Mouse (Mus musculus) retina, postnatal 7 days (tissue): Measurements from ENCODE around the gene Pigk.

Experiments
- DNase-seq: peaks from one replicate; pipeline ENCODE4 v3.0.0-alpha.2; 2012; ENCODE audit warnings: low read depth, low spot score

Gene Pigk

DNA sequence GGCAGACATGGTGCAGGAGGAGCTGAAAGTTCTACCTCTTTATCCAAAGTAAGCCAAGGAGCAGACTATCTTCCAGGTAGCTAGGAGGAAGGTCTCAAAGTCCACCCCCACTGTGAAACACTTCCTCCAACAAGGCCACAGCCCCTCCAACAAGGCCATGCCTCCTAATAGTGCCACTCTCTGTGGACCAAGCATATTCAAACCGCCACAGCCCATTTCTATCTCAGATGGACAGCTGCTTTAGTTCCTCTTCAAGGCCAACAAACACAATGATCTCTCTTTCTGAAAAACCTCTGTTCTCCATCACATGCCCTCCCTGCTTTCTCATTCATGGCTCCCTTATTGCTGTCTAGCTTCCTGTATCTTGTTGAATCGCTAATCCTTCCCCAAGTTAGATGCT, 218.6 kb downstream of the Pigk start:
- no peak for DNase-seq

- DNase-seq, result no peak
These were observed 219.8 kb downstream of the Pigk start for GRCm38 (mm10) chr3:152933737-152934136.

- DNase-seq, result no peak
These were observed 222.4 kb downstream of the Pigk start for GRCm38 (mm10) chr3:152936313-152936712.

GRCm38 (mm10) chr3:152941671-152942070, 227.8 kb downstream of the Pigk start:
- DNase-seq, result no peak

GRCm38 (mm10) chr3:152942985-152943384, 229.1 kb downstream of the Pigk start:
- no peak for DNase-seq

GRCm38 (mm10) chr3:152944766-152945165, 230.9 kb downstream of the Pigk start:
- no peak for DNase-seq

- DNase-seq, result no peak
These were observed 233.2 kb downstream of the Pigk start for GRCm38 (mm10) chr3:152947031-152947640.

GRCm38 (mm10) chr3:152948556-152948955, 234.7 kb downstream of the Pigk start:
- no peak for DNase-seq

DNA sequence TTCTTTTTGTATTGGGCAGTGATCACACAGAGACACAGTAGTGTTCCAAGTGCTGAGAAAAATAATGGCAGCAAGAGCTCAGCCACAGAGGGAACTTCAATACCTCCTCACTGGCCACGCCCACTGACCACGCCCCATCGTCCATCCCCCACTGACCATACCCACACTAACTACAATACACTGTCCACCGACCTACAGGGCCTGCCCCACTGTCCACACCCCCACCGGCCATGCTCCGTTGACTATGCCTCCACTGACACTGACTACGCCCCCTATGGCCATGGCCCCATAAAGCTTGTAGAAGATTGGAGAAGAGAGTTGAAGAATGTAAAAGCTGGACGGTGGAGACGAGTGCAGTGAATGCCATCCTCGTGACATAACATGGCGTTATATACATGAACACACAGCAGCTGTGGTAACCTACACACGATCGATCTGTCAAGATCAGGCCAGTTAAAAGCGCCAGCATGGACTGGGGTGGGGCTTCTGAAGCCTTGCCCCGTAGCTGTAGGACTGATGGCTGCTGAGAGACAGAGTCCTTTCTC, 235.4 kb downstream of the Pigk start:
- no peak for DNase-seq

- no peak for DNase-seq
These were observed 236.4 kb downstream of the Pigk start for GRCm38 (mm10) chr3:152950299-152950698.

DNA sequence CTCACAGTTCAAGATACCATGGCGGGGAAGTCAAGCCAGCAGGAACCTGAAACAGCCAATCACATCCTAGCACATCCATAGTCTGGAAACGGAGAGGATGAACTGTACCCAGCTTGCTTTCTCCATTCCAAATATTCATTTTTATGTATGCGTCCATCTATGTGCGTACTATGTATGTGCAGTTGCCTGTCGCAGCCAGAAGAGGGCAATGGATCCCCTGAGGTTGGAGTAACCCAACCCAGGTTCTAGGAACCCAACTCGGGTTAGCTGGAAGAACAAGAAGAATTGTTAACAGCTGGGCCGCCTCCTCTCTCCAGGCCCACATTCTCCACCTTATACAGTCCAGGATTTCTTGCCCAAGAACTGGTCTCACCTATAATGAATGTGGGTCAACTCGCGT, 237.0 kb downstream of the Pigk start:
- no peak for DNase-seq

GRCm38 (mm10) chr3:152951634-152952545, 238.0 kb downstream of the Pigk start:
- no peak for DNase-seq

- DNase-seq, result no peak
These were observed 242.1 kb downstream of the Pigk start for GRCm38 (mm10) chr3:152956038-152956437.

GRCm38 (mm10) chr3:152956771-152957170, 242.9 kb downstream of the Pigk start:
- DNase-seq, result no peak

GRCm38 (mm10) chr3:152958358-152959150, 244.7 kb downstream of the Pigk start:
- peak; percentile 68 for DNase-seq

DNA sequence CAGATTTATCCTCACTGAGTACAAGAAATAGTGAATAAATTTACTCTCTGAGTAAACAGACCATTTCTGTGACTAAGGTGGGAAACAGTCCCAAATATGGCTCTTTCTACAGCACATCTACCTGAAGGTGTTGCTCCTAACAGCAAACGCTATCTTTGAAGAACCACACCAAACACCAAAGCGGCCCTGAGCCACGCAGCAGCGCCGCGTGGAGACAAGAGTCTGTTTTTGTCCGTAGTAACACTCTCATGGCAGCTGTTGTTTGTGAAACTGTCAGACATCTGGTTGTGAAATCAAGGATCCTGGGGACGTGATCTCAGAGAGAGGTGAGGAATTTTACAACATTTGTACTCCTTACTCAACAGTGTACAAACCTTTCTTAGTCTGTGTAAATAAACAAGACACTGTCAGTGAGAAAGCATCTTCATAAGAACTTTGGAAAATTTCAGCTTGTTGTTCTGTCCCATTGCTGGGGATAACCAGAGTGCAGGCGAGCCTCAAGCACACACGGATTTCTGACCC, 248.0 kb downstream of the Pigk start:
- no peak for DNase-seq

- DNase-seq, result no peak
These were observed 256.0 kb downstream of the Pigk start for GRCm38 (mm10) chr3:152969774-152970347.

- no peak for DNase-seq
These were observed 257.5 kb downstream of the Pigk start for GRCm38 (mm10) chr3:152971373-152971772.

DNA sequence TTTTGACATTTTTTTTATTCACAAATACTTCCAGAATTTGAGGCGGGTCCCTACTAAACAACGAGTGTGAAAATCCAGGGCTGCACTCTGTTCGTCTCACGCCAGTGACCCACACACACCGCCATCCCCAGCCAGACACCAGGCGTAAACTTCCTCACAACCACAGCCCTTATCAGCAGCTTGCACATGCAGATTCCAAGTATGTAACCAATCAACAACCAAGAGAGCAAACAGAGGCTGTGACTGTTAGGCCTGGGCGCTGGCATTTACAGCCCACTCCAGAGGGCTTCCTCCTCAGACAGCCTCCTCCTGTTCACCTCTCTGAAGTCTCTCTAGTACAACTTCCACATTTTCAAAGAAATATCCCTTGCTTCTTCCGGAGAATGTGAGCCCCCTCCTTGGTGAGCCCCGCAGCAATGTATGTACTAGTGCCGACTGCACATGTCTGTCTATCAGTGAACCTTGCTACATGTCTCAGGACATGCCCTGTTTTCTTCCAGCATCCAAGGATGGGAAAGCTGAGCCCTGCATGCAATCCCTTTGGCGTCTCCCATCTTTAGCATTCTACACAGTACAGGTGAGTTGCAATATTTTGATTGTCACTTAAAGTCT, 265.7 kb downstream of the Pigk start:
- no peak for DNase-seq

GRCm38 (mm10) chr3:152980431-152980830, 266.5 kb downstream of the Pigk start:
- DNase-seq, result no peak
